Mouse (Mus musculus) limb, embryonic 14.5 days (tissue): ENCODE data around the gene Zfp580. TPM values are rescaled to one million over a fixed set of nuclear protein-coding genes. Genes with fewer than 3 reads are reported as not detected.

Experiments used
- ATAC-seq: fragments of 200-750 bp; cut with Nextera tagmentation; 2 replicates; pipeline ENCODE4 v1.8.0; 2017; ENCODE audit warnings: low read depth, moderate number of reproducible peaks, moderate TSS enrichment; ENCODE audit not compliant: low FRiP score
- DNase-seq: peaks from one replicate; pipeline ENCODE4 v3.0.0-alpha.2; 2015; ENCODE audit warnings: low spot score
- H3K27ac ChIP-seq: fragments of 300-500 bp; sonication (generic); replicated peaks from 2 replicates; pipeline ENCODE4 v1.5.1; 2014; ENCODE audit warnings: low read depth, mild to moderate bottlenecking, low read length, moderate library complexity, mixed read lengths
- H3K27me3 ChIP-seq: fragments of 300-500 bp; sonication (generic); 2 replicates; pipeline ENCODE4 v1.6.1; 2014; ENCODE audit warnings: low read length, mixed read lengths; ENCODE audit not compliant: control insufficient read depth, insufficient read depth
- H3K36me3 ChIP-seq: fragments of 300-500 bp; sonication (generic); 2 replicates; pipeline ENCODE4 v1.6.1; 2014; ENCODE audit warnings: mild to moderate bottlenecking, low read length, moderate library complexity, mixed read lengths; ENCODE audit not compliant: control insufficient read depth, insufficient read depth
- H3K4me1 ChIP-seq: fragments of 300-500 bp; sonication (generic); 2 replicates; pipeline ENCODE4 v1.6.1; 2014; ENCODE audit warnings: antibody characterized with exemption, low read length, mixed read lengths; ENCODE audit not compliant: control insufficient read depth, insufficient read depth
- H3K4me2 ChIP-seq: fragments of 300-500 bp; sonication (generic); replicated peaks from 2 replicates; pipeline ENCODE4 v1.6.1; 2014; ENCODE audit warnings: low read depth, mild to moderate bottlenecking, low read length, moderate library complexity; ENCODE audit not compliant: severe bottlenecking
- H3K4me3 ChIP-seq: fragments of 300-500 bp; sonication (generic); replicated peaks from 2 replicates; pipeline ENCODE4 v1.5.1; 2014; ENCODE audit warnings: low read length
- H3K9ac ChIP-seq: fragments of 300-500 bp; sonication (generic); 2 replicates; pipeline ENCODE4 v1.6.1; 2014; ENCODE audit warnings: mild to moderate bottlenecking, low read depth, low read length, moderate library complexity; ENCODE audit not compliant: severe bottlenecking
- H3K9me3 ChIP-seq: fragments of 300-500 bp; sonication (generic); 2 replicates; pipeline ENCODE4 v1.6.1; 2016; ENCODE audit warnings: low read length; ENCODE audit not compliant: control insufficient read depth
- POLR2A ChIP-seq: fragments of 200-500 bp; IDR thresholded peaks from 2 replicates; pipeline ENCODE4 v1.8.0; 2012; ENCODE audit warnings: inconsistent platforms, mild to moderate bottlenecking, moderate library complexity, borderline replicate concordance; ENCODE audit not compliant: insufficient read depth, insufficient read length; ENCODE audit errors: extremely low read depth
- WGBS: fragments of 180-500 bp; shearing (Covaris S2); extraction: QIAGEN DNeasy Blood & Tissue Kit; methylation state at CpG from one replicate; pipeline ENCODE4 v1.1.7; 2014; 5-methylcytosine and 5-hydroxymethylcytosine counted together
- polyA plus RNA-seq, 2 experiments: library from polyadenylated mRNA; depleted of rRNA in 1 of 2; stranded (reverse) in 1 of 2; unstranded in 1 of 2; fragments of >200 nt; fragmentation: Nextera tagmentation in 1 of 2; extraction: Ambion mirVana in 1 of 2; gene quantifications; 2 replicates each; pipeline versions ENCODE4 v1.2.1 to v1.2.3; 2012 to 2014

Zfp580 gene
- polyA plus RNA-seq, 2 experiments, result 47.5 to 49.7 TPM

DNA sequence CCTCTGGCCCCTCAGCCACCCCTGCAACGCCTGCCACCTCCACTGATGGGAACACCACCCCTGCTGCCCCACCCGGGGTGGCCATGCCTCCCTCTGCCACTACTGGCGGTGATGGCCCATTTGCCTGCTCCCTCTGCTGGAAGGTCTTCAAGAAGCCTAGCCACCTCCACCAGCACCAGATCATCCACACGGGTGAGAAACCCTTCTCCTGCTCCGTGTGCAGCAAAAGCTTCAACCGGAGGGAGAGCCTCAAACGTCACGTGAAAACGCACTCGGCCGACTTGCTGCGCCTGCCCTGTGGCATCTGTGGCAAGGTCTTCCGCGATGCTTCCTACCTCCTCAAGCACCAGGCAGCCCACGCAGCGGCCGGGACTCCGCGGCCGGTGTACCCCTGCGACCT is 21.4 kb upstream of the Zfp580 start:
- no peak for TF ChIP-seq POLR2A
- no peak overlapping the region for H3K9ac ChIP-seq
- H3K27ac ChIP-seq, result no peak overlapping the region
- no peaks in the 10 kb centered on the region for H3K4me1 ChIP-seq
- no peak for ATAC-seq
- H3K4me2 ChIP-seq, result no peak overlapping the region
- DNase-seq, result no peak
- 92% methylated on average over 20 of the region's 21 CpGs for WGBS
- H3K9me3 ChIP-seq, result peaks cover 39% of the 10 kb centered on the region
- H3K4me3 ChIP-seq, result no peak overlapping the region
- peaks cover 90% of the 10 kb centered on the region for H3K36me3 ChIP-seq
- no peaks in the 10 kb centered on the region for H3K27me3 ChIP-seq

DNA sequence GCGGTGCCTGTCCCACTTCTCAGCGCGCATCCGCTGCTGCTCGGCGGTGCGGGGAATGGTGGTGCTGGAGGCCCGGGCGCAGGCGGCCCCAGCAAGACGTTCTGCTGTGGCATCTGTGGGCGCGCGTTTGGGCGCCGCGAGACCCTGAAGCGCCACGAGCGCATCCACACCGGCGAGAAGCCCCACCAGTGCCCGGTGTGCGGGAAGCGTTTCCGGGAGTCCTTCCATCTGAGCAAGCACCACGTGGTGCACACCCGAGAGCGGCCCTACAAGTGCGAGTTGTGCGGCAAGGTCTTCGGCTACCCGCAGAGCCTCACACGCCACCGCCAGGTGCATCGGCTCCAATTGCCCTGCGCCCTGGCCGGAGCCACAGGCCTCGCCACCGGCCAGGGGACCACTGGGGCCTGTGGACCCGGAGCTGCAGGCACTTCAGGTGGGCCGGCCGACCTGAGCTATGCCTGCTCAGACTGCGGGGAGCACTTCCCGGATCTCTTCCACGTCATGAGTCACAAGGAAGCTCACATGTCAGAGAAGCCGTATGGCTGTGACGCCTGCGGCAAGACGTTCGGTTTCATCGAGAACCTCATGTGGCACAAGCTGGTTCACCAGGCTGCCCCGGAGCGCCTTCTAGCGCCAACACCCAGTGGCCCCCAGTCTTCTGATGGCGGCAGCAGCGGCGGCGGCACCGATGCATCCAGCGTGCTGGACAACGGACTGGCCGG is 20.6 kb upstream of the Zfp580 start:
- DNase-seq (no peak), ATAC-seq (no peak)
- Histone ChIP-seq H3K27ac (no peak overlapping the region), H3K4me3 (no peak overlapping the region), H3K9ac (no peak overlapping the region), H3K4me2 (no peak overlapping the region), H3K27me3 (no peaks in the 10 kb centered on the region), H3K9me3 (peaks cover 45% of the 10 kb centered on the region), H3K36me3 (peaks cover 95% of the 10 kb centered on the region), H3K4me1 (no peaks in the 10 kb centered on the region)
- 83% methylated on average over 56 of the region's 63 CpGs for WGBS
- TF ChIP-seq POLR2A, result no peak

DNA sequence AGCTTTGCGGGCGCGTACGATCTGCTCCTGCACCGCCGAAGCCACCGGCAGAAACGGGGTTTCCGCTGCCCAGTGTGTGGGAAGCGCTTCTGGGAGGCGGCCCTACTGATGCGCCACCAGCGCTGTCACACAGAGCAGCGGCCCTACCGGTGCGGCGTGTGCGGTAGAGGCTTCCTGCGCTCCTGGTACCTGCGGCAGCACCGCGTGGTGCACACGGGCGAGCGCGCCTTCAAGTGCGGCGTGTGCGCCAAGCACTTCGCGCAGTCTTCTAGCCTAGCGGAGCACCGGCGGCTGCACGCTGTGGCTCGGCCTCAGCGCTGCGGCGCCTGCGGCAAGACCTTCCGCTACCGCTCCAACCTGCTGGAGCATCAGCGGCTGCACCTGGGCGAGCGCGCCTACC is 19.8 kb upstream of the Zfp580 start:
- no peaks in the 10 kb centered on the region for H3K27me3 ChIP-seq
- H3K4me1 ChIP-seq, result no peaks in the 10 kb centered on the region
- H3K27ac ChIP-seq, result no peak overlapping the region
- 84% methylated on average over 43 of the region's 46 CpGs for WGBS
- peaks cover 46% of the 10 kb centered on the region for H3K9me3 ChIP-seq
- no peak overlapping the region for H3K9ac ChIP-seq
- no peak overlapping the region for H3K4me3 ChIP-seq
- no peak for TF ChIP-seq POLR2A
- DNase-seq (no peak), ATAC-seq (no peak)
- H3K4me2 ChIP-seq, result no peak overlapping the region
- H3K36me3 ChIP-seq, result peaks cover 95% of the 10 kb centered on the region

DNA sequence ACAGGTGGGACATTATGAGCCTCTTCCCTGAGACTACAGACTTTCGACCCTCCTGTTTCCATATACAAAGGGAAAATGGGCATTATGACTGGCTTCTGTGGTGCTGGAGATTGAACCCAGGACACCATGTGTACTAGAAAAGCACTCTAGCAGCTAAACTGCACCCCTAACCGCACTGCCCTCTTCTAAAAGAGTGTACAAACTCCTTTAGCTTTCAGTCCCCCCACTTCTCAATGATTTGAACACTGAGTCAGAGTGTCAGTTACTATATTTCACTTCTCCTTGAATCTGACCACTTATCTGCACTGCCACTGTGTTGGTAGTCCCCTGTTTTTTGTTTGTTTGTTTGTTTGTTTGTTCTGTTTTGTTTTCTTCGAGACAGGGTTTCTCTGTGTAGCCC is 17.5 kb upstream of the Zfp580 start, which contains the start of gene 4632433K11Rik:
TSS of gene 4632433K11Rik (plus strand) at position 301 of the 400 bp plus-strand sequence.
- H3K27ac ChIP-seq, result no peak within 1 kb of the TSS
- WGBS, result 92% methylated on average over 3 of the region's 3 CpGs
- DNase-seq, result no peak

DNA sequence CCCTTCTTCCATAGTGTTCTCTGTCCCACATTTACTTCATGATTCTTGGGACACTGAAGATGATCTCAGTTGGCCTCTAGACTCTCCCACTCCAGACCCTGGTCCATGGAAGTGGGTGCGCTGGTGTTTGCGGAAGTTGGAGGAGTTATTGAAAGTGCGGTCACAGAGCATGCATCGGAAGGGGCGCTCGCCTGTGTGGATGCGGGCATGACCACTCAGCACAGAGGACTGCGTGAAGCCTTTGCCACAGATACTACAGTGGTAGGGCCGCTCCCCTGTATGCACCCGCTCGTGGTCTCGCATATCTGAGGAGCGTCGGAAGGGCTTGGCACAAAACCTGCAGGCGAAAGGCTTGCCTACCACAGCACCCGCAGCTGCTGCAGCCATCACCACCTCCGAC is 15.7 kb upstream of the Zfp580 start:
- no peak for ATAC-seq
- peaks cover 58% of the 10 kb centered on the region for H3K36me3 ChIP-seq
- no peak for DNase-seq
- peaks cover 3% of the 10 kb centered on the region; the same call in 1 of the 2 replicates for H3K4me1 ChIP-seq
- H3K27me3 ChIP-seq, result no peaks in the 10 kb centered on the region
- no peak overlapping the region for H3K27ac ChIP-seq
- WGBS, result 95% methylated on average over 17 of the region's 17 CpGs
- no peak overlapping the region for H3K9ac ChIP-seq
- no peak overlapping the region for H3K4me3 ChIP-seq
- H3K4me2 ChIP-seq, result no peak overlapping the region
- TF ChIP-seq POLR2A, result no peak
- peaks cover 24% of the 10 kb centered on the region for H3K9me3 ChIP-seq

More for the DNA sequence above, 17.5 kb upstream of the Zfp580 start, which contains the start of gene 4632433K11Rik:
- TF ChIP-seq POLR2A, result no peak
- H3K4me3 ChIP-seq, result no peak within 1 kb of the TSS
- H3K9ac ChIP-seq, result no peak within 1 kb of the TSS
- H3K27me3 ChIP-seq, result no peaks in the 10 kb centered on the region
- H3K36me3 ChIP-seq, result peaks cover 77% of the 10 kb centered on the region
- ATAC-seq, result no peak
- no peak within 1 kb of the TSS for H3K4me2 ChIP-seq
- H3K4me1 ChIP-seq, result peaks cover 3% of the 10 kb centered on the region; the same call in 1 of the 2 replicates
- H3K9me3 ChIP-seq, result peaks cover 42% of the 10 kb centered on the region

DNA sequence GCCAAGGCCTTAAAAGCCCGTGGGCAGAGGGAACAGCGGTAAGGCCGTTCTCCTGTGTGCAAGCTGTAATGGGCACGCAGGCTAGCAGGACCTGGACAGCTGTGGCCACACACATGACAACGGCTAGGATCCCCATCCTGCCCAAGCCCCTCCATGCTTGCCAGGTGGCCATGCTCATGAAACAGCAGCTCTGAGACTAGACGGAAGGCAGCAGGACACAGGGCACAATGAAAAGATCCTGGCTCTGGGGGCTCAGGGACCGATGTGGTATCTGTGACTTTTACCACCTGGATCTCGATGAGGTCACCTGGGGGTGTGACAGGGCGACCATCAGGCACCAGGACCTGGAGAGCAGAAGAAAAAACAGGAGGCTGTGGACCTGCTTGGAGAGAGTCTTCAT is 15.2 kb upstream of the Zfp580 start:
- no peak for ATAC-seq
- H3K4me2 ChIP-seq, result no peak overlapping the region
- H3K36me3 ChIP-seq, result peaks cover 53% of the 10 kb centered on the region
- H3K4me3 ChIP-seq, result no peak overlapping the region
- 93% methylated on average over 9 of the region's 9 CpGs for WGBS
- DNase-seq, result no peak
- H3K9me3 ChIP-seq, result peaks cover 19% of the 10 kb centered on the region
- no peak overlapping the region for H3K27ac ChIP-seq
- peaks cover 3% of the 10 kb centered on the region; the same call in 1 of the 2 replicates for H3K4me1 ChIP-seq
- no peak overlapping the region for H3K9ac ChIP-seq
- no peaks in the 10 kb centered on the region for H3K27me3 ChIP-seq
- TF ChIP-seq POLR2A, result no peak
